Mouse (Mus musculus): ENCODE results near the gene Prph2.

DNA sequence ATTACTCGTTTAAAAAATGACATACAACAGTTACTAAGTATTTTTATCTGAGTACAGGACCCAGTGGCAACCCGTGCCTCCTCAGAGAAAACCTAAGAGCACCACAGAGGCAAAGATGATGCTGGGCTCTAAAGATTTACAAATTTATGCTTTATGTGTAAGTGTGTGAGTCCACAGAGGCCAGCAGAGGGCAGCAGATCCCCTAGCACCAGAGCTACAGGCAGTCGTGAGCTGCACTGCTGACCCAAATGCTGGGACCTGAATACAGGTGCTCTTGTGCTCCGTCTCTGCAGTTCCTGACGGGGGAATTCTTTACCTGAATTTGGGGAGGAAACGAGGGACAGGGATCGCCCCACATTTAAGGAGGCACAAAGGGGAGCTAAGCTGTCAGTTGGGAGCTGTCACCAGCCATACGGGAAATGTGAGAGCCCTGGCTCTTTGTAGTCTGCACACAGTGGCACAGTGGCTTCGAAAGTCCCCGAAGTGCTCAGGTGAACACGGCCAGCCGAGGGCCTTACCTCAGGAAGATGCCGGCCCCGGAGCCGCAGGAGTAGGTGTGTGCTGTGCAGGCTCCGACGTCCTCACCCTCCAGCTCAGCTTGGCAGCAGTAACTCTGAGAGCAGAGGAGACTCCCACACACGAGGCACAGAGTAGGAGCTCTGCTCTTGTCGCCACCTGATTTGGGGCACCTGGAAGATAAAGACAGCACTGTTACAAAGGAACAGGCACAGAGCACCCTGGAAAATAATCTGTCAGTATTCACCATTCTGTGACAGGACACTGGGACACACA, 23.5 kb downstream of the Prph2 start:
- no peak for TF ChIP-seq POLR2A (IDR thresholded peaks at IDR 0.05; ENCODE audit: low read depth, low read length)
- TF ChIP-seq CTCF (conservative IDR thresholded peaks at IDR 0.05; ENCODE audit: insufficient read depth, insufficient read length, low read depth, low read length), result peak; percentile 77

Data from kidney, adult 2 months (tissue).